Mouse (Mus musculus) kidney, postnatal 36 days (tissue): ENCODE measurements at regions not wholly inside any gene's neighbourhood (a gene's known extent, or its start where the extent isn't known, plus 50 kb on each side); places are given as distances from the start of the nearest gene placed in this dataset.
"Not testable (repeated sequence)": the region's sequence is repeated elsewhere in the genome, so short reads cannot be mapped to it uniquely, and the experiment has no call there.

ENCODE experiments used
- DNase-seq, 2 experiments: peaks; one replicate each; pipeline ENCODE4 v3.0.0; 2021 to 2022; ENCODE audit warnings: mixed read lengths in 2 of 2

DNA sequence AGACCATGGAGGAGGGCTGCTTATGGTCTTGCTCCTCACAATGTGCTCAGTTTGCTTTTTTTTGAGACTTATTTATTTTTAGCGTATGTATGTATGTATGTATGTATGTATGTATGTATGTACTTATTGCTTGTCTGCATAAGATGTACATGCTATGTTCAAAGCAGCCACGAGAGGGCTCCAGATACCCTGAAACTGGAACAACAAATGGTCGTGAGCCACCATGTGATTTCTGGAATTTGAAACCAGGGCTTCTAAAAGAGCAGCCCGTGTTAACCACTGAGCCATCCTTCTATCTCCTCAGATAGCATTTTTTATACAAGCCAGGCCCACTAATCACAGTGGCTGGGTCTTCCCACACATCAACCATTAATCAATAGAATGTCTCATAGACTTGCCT, 611.2 kb downstream of the 5730507C01Rik start:
- DNase-seq, result no peak

DNA sequence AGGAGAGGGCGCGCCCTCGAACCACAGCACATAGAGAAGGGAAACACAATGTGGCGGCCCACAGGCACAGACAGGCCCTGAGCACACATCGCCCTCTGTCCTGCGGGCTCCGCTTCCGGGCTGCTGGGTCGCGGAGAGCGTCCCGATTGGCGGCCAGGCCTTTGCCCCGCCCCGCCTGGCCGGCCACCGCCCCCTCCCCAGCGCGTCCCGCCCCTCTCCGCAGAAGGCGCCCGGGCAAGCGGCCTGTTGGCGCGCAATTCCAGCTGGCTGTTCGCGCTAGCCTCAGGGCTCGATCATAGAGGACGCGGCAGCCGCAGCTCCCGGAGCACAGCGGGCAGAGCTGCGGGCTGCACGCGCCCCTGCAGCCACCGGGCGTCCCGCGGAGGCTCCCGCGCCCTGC, 661.3 kb downstream of the 5730507C01Rik start:
- peak in 1 of 2 experiments; percentile 6 for DNase-seq

DNA sequence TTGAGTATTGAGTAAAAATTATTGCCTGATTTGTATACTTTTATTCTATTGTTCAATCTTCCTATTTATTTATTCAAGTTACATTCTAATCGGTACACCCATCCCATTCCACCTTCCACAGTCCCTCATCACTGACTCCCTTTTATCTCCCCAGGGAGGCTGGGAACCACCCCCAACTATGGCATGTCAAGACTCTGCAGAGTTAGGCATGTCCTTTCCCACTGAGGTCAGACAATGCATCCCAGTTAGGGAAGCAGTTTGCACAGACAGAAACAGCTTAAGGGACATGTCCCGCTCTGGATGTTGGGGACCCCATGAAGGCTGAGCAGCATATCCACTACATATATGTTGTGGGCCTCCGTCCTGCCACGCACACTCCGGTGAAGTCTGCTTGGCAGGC, 678.1 kb downstream of the 5730507C01Rik start:
- DNase-seq, result no peak

GRCm38 (mm10) chr12:19193041-19193440, 678.7 kb downstream of the 5730507C01Rik start:
- not testable (repeated sequence) for DNase-seq

DNA sequence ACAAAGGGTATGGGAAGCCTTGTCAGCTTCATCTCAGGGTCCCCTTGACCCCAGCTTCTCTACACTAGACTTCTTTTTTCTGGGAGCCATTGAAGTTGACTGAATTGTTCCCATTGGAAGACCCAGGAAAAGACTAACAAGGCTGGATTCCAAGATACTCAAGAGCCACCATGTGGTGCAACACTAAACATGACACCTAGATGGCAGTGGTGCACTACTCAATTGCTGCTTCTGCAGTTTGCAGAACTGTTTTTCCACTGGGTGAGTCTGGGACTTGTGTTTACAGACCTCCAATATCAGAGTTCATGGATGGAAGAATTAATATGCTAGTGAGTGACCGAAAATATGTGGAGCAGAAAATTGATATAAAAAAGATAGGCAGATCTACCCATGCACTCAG, 709.7 kb downstream of the 5730507C01Rik start:
- not testable (repeated sequence) for DNase-seq

- peak; percentile 6 to 33 for DNase-seq
These were observed 707.6 kb upstream of the Gm21863 start for GRCm38 (mm10) chr12:19246731-19247130.

GRCm38 (mm10) chr12:19288271-19288890, 665.9 kb upstream of the Gm21863 start:
- peak; percentile 7 to 40 for DNase-seq

- DNase-seq, result not testable (repeated sequence)
These were observed 665.3 kb upstream of the Gm21863 start for GRCm38 (mm10) chr12:19289038-19289437.

DNA sequence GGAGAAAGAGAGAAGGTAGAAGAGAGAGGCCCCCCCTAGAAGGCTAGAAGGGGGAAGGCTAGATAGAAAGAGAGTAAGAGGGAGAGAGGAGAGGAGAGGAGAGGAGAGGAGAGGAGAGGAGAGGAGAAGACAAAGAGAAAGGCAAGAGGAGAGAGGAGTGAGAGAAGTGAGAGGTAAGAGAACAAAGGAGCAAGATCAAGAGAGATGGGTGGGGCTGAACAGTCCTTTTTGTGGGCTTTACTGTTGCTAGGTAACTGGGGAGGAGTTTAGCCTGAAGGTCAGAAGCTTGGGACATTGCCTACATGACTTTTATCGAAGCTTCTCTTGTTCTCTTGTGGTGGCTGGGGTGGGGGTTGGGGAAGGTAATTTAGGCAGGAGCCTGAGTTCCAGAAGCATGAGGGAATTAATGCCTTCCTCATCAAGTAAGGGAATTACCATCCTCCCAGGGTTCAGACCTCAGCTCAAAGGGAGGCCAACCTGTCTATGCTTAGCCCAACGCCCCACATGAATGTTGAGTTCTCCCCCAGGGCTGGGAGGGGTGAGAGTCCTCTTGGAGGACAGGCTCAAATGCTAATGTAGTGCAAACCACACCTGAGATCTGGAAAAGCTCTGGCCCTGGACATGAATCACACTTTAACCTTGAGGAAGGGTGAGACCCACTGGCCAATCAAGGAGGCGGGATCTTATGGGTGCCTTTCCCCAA, 662.1 kb upstream of the Gm21863 start:
- DNase-seq, result not testable (repeated sequence)
